Mouse (Mus musculus): ENCODE results near the gene Mthfd2.
"Not testable (repeated sequence)": the region's sequence is repeated elsewhere in the genome, so short reads cannot be mapped to it uniquely, and the experiment has no call there.

Mthfd2 gene

DNA sequence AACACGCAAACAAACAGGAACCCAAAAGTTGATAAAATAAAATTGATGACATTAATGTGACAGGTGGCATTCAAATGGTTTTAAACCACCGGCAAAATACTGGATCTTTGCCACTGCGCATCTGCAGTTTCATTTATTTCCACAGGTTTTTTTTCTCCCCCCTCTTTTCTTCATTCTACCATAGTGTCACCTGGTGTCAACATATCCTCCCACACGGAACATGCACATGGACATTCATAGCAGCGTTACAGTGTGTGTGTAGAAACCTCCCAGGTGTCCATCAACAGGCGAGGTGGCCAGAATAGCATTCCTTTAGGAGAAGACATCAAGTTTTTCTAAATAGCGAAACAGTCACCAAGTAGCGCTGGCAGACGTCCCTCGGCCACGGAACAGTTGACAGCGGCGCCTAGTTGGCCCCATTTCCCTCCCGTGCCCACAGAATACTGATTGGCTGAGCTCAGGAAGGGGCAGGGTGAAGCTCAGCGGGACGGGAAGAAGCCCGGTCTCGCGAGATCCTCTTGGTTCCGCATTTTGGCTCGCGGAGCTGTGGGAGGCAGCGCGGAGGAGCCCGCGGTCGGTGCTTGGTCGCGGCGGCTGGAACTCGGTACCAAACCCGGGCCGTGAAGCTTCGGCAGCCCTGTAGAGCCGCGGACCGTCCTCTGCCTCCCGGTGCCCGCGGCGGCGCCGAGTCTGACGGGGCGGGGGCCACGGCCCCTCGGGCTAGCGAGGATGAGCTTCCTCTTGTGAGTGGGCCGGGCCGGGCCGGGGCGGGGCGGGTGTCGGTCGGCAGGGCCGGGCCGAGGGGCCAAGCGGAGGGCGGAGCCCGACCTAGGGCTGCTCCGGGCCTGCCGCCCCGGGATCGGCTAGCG lies at the start of gene Mthfd2, which contains the start of gene Mob1a:
Gene Mthfd2, minus strand, starts transcription at position 384 of the 869 bp plus-strand sequence.
Gene Mob1a, plus strand, starts transcription at position 492 of the 869 bp plus-strand sequence.
- peak; percentile 98 for ATAC-seq (ENCODE audit: low TSS enrichment)

GRCm38 (mm10) chr6:83373704-83374300 lies 48.1 kb upstream of the Mthfd2 start:
- no peak for ATAC-seq (ENCODE audit: low TSS enrichment)

DNA sequence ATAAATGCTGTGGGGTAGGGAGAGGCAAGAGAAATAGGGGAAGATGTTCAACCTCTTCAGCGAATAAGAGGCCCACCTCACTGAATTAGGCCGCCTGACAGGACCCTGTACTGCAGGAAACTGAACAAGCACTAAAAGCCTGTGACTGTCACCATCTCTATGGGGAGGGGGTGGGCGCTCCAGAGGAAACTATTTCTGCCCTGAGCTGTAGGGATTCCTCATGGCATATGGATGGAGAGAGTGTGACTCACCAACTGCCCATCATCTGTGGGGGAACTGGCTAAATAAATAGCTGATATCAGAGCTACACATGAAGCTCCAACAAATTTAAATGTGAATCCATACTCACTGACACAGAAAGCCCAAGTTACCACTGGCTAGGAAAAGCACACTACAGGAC lies 45.6 kb upstream of the Mthfd2 start:
- ATAC-seq (ENCODE audit: low TSS enrichment): peak; percentile 33; the same call in 1 of the 2 replicates

DNA sequence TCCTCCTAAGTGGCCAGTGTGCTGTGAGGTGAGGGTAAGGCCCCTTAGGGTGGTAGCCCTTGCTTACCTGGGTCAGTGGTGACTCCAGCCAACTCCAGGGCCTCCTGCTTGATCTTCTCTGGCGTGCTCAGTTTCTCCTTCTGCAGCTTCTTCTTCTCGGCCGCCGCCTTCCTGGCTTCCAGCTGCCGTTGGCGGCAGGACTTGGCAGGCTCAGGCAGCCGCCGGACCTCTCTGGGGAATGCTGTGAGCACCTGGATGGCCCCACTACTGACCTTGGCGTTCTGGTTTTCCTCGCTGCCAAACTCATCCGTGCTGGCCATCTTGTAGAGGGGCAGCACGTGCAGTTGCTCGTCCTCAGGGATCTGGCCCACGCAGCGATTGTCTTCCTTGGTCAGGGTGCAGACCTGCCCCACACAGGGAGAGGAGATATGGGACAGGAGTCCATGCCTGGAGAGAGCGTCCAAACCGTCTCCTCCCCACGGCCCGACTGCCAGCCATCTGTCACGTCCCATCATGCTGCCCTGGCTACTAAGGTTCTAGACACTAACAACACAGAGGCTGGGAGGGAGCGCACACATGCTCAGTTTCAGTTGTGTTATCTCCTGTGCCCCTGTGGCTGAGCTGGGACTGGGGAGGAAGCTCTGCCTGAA lies 44.7 kb upstream of the Mthfd2 start:
- ATAC-seq (ENCODE audit: low TSS enrichment): no peak

GRCm38 (mm10) chr6:83363075-83363474 lies 37.4 kb upstream of the Mthfd2 start:
- ATAC-seq (ENCODE audit: low TSS enrichment): peak; percentile 16

- no peak for ATAC-seq (ENCODE audit: low TSS enrichment)
Observed at GRCm38 (mm10) chr6:83361523-83362248, 36.0 kb upstream of the Mthfd2 start.

GRCm38 (mm10) chr6:83357436-83357835 lies 31.7 kb upstream of the Mthfd2 start:
- ATAC-seq (ENCODE audit: low TSS enrichment): no peak

- peak; percentile 36 for ATAC-seq (ENCODE audit: low TSS enrichment)
Observed at GRCm38 (mm10) chr6:83356569-83357138, 30.9 kb upstream of the Mthfd2 start.

- ATAC-seq (ENCODE audit: low TSS enrichment): no peak
Observed at GRCm38 (mm10) chr6:83354856-83355781, 29.4 kb upstream of the Mthfd2 start.

DNA sequence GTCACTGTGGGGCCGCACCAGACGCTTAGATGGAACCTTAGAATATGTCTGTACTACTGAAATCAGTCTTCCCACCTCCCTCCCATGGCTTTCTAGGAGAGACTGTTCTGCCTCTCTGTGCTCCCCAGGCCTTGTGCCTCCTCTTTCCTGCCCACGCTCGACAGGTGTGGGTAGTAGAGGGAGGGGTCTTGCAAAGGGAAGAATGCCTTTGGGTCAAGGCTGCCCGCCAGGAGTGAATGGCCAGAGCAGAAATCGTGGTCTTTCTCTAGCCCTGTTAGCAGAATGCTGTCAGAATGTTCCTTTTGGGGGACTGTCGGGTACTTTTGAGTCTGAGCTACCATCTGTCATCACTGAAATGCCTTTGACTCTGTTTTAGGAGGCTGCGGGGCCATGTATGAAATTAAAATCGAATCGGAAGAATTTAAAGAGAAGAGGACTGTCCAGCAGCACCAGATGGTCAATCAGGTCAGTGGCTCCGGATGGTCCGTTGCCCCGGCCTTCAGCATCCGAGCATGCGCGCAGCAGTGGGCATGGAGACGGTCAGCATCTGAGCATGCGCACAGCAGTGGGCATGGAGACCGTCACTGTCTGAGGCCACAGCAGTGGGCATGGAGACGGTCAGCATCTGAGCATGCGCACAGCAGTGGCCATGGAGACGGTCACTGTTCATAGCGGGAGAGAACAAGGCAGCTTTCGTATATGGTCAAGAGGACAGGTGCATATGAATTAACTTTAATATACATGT lies 27.1 kb upstream of the Mthfd2 start:
- peak; percentile 39; the same call in 1 of the 2 replicates for ATAC-seq (ENCODE audit: low TSS enrichment)

GRCm38 (mm10) chr6:83351490-83352160 lies 25.9 kb upstream of the Mthfd2 start:
- no peak for ATAC-seq (ENCODE audit: low TSS enrichment)

- no peak for ATAC-seq (ENCODE audit: low TSS enrichment)
Observed at GRCm38 (mm10) chr6:83350851-83351405, 25.2 kb upstream of the Mthfd2 start.

DNA sequence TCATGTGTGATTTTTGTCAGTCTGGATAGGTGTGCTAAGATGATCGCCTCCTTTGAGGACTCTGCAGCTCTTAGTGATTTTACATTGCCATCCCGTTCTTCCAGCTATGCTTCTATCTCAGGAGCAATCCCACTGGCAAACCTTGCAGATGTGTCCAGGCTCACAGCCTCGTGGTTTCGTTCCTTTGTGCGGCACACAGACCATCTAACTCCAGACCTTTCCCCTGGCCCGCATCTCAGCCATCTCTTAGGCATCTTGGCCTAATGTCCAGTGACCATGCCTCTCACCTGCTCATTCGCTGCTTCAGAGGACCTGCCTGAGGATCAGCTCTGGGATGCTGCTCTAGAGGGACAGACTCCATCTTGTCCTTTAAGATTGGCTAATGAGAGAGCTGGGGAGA lies 24.5 kb upstream of the Mthfd2 start:
- ATAC-seq (ENCODE audit: low TSS enrichment): no peak

GRCm38 (mm10) chr6:83349274-83349958 lies 23.7 kb upstream of the Mthfd2 start:
- ATAC-seq (ENCODE audit: low TSS enrichment): peak; percentile 88

GRCm38 (mm10) chr6:83348873-83349272 lies 23.2 kb upstream of the Mthfd2 start, which contains the start of gene Bola3:
TSS of gene Bola3 (plus strand) at chr6:83349147.
- ATAC-seq (ENCODE audit: low TSS enrichment): peak; percentile 4; the same call in 1 of the 2 replicates

DNA sequence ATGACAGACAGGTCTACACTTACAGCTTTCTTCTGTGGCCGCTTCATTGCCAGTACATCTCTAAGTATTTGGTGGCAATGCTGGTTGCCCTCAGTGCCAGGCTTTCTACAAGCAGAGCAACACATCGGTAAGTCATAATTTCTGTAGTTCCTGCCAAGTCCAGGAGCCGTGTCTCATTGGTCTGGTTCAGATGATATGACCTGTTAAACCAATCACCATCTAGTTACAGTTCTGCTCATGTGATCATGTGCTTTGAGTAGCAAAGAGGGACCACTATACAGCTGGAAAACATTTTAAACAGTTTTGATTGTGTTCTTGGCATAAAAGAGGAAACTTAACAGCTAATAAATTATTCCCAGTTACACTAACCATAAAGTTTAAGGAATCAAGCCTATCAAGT lies 22.2 kb upstream of the Mthfd2 start:
- ATAC-seq (ENCODE audit: low TSS enrichment): no peak

DNA sequence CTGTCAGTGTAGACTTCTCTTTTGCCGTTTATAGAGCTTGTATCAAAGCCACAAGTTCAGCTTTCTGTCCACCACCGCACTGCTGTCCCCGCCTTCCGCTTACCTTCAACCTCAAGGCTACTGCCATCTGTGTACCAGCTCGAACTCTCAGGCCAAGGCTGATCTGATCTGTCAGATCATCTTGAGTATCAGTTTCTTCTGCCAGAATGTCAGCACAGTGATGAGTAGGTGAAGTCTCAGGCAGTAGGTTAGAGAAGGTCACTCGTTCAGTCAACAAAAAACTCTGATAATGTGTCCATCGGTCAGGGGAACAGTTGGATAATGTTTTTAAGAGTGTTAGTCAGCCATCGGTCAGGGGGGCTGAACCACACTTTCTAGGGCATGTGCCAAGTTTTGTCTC lies 19.6 kb upstream of the Mthfd2 start:
- not testable (repeated sequence) for ATAC-seq (ENCODE audit: low TSS enrichment)

- ATAC-seq (ENCODE audit: low TSS enrichment): no peak
Observed at GRCm38 (mm10) chr6:83342957-83343356, 17.2 kb upstream of the Mthfd2 start.

Data from frontal cortex, adult (tissue).